Mouse (Mus musculus) urinary bladder, postnatal 0 days (tissue): ENCODE measurements around the gene Armh4. TPM values are rescaled to one million over a fixed set of nuclear protein-coding genes. Genes with fewer than 3 reads are reported as not detected.

ENCODE experiments used
- polyA plus RNA-seq: library from polyadenylated mRNA; unstranded; fragments of >200 nt; fragmentation: Nextera tagmentation; extraction: Ambion mirVana; gene quantifications from 2 replicates; pipeline ENCODE4 v1.2.1, GENCODE M21; 2015

Armh4 gene
- 14.9 and 16.4 TPM in 2 replicates for polyA plus RNA-seq

DNA sequence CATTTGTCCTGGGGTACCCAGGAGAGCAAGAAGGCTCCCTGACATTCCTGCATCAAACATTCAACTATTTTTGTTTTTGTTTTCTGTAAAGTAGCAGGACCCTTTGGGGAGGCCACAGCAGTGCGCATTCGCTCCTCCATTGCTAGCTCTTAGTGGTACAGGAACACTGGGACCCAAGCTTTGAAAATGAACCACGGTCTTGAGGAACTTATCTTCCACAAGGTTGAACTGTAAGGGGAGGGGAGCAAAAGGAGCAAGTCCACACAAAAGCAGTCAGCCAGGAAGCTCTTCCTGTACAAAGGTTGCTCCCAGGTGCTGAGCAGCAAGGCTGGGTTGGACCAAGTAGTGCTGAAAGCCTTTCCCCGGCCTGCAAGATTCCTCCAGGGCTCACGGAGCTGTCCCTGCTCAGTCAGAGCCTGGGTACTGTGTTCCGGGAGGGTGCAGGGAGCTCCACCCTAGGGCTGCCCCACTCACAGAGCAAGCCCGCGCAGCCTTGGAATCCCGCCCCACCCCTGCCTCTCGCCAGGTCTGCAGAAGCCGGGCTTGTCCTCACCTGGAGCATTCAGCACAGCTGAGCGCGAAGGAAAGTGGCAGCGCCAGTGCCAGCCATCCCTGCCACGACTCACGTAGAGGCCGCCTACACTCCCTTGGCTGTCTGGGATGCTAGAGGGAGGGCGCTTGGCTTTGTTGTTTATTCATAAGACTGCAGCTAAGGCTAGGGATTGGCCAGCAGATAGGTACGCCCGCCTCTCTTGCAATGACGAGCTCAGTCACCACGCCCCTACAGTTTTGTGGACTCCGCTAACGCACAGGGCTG lies at the start of gene Armh4:
Armh4 (minus strand) TSS at position 669 of the 817 bp plus-strand sequence.

Other genes starting within 250 kb of the Armh4 start
- gene Olfr722, start 118.6 kb upstream of the Armh4 start, polyA plus RNA-seq, result not detected in 2 replicates
- gene Olfr723, start 148.4 kb upstream of the Armh4 start, polyA plus RNA-seq, result not detected in 2 replicates
- gene Olfr724, start 179.9 kb upstream of the Armh4 start, polyA plus RNA-seq, result not detected in 2 replicates